Mouse (Mus musculus): ENCODE data around the gene Gins3. TPM values are rescaled to one million over a fixed set of nuclear protein-coding genes. Genes with fewer than 3 reads are reported as not detected.

The Gins3 gene
- polyA plus RNA-seq (2012; rRNA removed), result 0.24 and 0.74 TPM in 2 replicates

DNA sequence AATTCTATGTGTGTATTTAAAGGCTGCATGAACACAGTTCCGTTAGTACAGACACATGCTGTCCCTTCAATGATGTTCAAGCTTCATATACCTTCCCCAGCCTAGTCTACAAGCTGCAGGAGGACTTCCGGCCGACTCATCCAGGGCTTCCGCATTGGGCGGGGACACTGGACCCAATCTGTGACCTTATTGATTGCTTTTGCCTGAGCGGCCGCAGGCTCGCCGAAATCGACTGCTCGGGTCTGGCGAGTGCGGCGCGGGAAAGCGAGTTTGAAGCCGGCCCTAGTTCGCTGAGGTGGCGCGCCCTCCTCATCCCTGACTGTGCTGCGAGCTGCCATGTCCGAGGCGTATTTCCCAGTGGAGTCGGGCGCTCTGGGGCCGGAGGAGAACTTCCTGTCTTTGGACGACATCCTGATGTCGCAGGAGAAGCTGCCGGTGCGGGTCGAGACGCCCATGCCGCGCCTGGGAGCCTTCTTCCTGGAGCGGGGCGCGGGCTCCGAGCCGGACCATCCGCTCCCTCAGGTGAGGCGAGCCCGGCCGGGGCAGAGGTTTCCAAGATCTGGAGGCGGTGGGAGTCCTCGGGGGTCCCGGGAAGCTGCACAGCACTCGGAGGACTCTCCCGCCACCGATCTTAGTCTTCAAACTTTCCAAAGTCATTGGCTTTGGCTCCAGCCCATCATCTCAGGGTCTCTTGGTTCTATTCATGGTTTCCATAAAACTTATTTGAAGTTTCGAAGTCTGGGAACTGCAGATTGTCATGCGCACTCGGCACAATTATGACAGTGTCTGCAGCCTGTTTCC is at the start of gene Gins3:
Gins3 (plus strand) TSS at position 192 of the 801 bp plus-strand sequence.

DNA sequence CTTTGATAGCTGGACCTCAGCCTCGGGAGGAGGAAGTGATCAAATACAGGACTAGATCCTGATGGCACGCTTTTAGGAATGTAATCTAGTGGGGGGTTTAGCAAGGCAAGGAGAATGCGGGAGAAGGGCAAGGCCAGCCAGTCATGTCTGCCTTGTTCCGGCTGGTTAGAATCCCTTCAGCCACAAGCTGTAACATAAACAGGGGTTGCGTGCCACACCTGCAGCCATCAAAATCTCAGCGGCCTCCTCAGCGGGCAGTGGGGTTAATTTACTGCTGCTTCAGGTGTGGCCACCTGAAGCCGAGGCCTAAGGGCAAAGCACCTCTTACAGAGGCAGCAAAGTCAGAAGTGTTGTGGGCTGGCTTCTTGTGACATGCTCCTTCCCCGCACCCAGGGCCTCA is 43.4 kb downstream of the Gins3 start, which contains the start of gene Ndrg4:
Ndrg4 (plus strand) TSS at position 350 of the 400 bp plus-strand sequence.

Other genes with a start within 250 kb of the Gins3 start
- gene Cfap20, start 198.6 kb upstream of the Gins3 start, polyA plus RNA-seq (2012; rRNA removed), result 19.4 and 28.9 TPM in 2 replicates
- gene Csnk2a2, start 143.4 kb upstream of the Gins3 start, polyA plus RNA-seq (2012; rRNA removed), result 4.1 and 4.8 TPM in 2 replicates
- gene Ccdc113, start 99.4 kb upstream of the Gins3 start, polyA plus RNA-seq (2012; rRNA removed), result 0.05 TPM in 1 of 2 replicates, not detected in the other
- gene Prss54, start 57.1 kb upstream of the Gins3 start, polyA plus RNA-seq (2012; rRNA removed), result not detected in 2 replicates
- gene Ndrg4, start 43.5 kb downstream of the Gins3 start, polyA plus RNA-seq (2012; rRNA removed), result 25.7 and 35.4 TPM in 2 replicates
- 9.0 and 11.8 TPM in 2 replicates for gene Setd6, start 82.4 kb downstream of the Gins3 start, polyA plus RNA-seq (2012; rRNA removed)
- gene Cnot1, start 174.0 kb downstream of the Gins3 start, polyA plus RNA-seq (2012; rRNA removed), result 13.6 and 25.4 TPM in 2 replicates
- 10.6 and 13.6 TPM in 2 replicates for gene Sap18b, start 191.9 kb downstream of the Gins3 start, polyA plus RNA-seq (2012; rRNA removed)
- 9.6 and 10.1 TPM in 2 replicates for gene Slc38a7, start 220.1 kb downstream of the Gins3 start, polyA plus RNA-seq (2012; rRNA removed)